Mouse (Mus musculus) liver, embryonic 11.5 days (tissue): ENCODE measurements around the gene Ccdc190. TPM values are rescaled to one million over a fixed set of nuclear protein-coding genes. Genes with fewer than 3 reads are reported as not detected.

ENCODE experiments used
- ATAC-seq: fragments of 200-750 bp; cut with Nextera tagmentation; replicated peaks from 2 replicates; pipeline ENCODE4 v1.8.0; 2017; ENCODE audit warnings: moderate number of reproducible peaks, mild to moderate bottlenecking, moderate TSS enrichment, moderate library complexity; ENCODE audit not compliant: low FRiP score
- DNase-seq: peaks from one replicate; pipeline ENCODE4 v3.0.0-alpha.2; 2017; ENCODE audit warnings: low spot score
- H3K27ac ChIP-seq: fragments of 300-500 bp; sonication (generic); 2 replicates; pipeline ENCODE4 v1.5.1; 2014; ENCODE audit warnings: mild to moderate bottlenecking, low read depth, low read length, control low read depth
- H3K27me3 ChIP-seq: fragments of 300-500 bp; sonication (generic); replicated peaks from 2 replicates; pipeline ENCODE4 v1.6.1; 2014; ENCODE audit warnings: low read length, mixed read lengths; ENCODE audit not compliant: control insufficient read depth, insufficient read depth
- H3K36me3 ChIP-seq: fragments of 300-500 bp; sonication (generic); 2 replicates; pipeline ENCODE4 v1.6.1; 2014; ENCODE audit warnings: mild to moderate bottlenecking, low read length, moderate library complexity, mixed read lengths; ENCODE audit not compliant: control insufficient read depth, insufficient read depth
- H3K4me1 ChIP-seq: fragments of 300-500 bp; sonication (generic); replicated peaks from 2 replicates; pipeline ENCODE4 v1.6.1; 2014; ENCODE audit warnings: low read length, mixed read lengths; ENCODE audit not compliant: control insufficient read depth, insufficient read depth
- H3K4me2 ChIP-seq: fragments of 300-500 bp; sonication (generic); 2 replicates; pipeline ENCODE4 v1.6.1; 2014; ENCODE audit warnings: mild to moderate bottlenecking, control low read depth, moderate library complexity
- H3K4me3 ChIP-seq: fragments of 300-500 bp; sonication (generic); 2 replicates; pipeline ENCODE4 v1.5.1; 2014; ENCODE audit warnings: low read depth, low read length, control low read depth
- H3K9ac ChIP-seq: fragments of 300-500 bp; sonication (generic); 2 replicates; pipeline ENCODE4 v1.6.1; 2014; ENCODE audit warnings: low read depth, low read length, control low read depth
- H3K9me3 ChIP-seq: fragments of 300-500 bp; sonication (generic); 2 replicates; pipeline ENCODE4 v1.6.1; 2016; ENCODE audit warnings: low read length, inconsistent platforms, mixed read lengths; ENCODE audit not compliant: control insufficient read depth
- WGBS: fragments of 180-500 bp; shearing (Covaris S2); extraction: QIAGEN DNeasy Blood & Tissue Kit; methylation state at CpG from one replicate; pipeline ENCODE4 v1.1.7; 2014; 5-methylcytosine and 5-hydroxymethylcytosine counted together
- polyA plus RNA-seq: library from polyadenylated mRNA; unstranded; fragments of >200 nt; fragmentation: Nextera tagmentation; extraction: Ambion mirVana; gene quantifications from 2 replicates; pipeline ENCODE4 v1.2.1, GENCODE M21; 2014

The Ccdc190 gene
- not detected in 2 replicates for polyA plus RNA-seq

DNA sequence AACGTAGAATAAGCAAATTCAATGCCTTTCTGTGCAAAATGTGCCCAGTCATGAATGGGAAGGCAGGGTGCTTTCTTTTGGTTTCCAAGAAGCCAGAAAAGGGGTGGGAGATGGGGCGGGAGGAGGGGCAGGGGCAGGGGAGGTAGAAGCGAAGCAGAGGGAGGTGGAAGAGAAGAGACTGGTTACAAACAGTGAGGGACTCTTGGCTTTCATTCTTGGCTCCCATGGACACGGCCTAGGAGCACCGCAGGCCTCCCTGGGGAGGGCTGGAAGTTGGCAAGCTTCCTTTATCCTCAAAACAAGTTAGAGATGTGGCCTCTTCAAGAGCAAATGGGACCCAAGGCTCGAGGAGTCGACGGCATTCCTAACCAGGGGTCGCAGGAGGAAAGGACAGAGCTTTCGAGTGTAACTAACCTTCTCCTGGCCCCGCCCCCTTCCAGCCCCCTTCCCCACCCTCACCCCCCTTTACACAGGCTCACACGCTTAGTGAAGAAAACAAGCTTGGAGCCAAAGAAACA lies at the start of gene Ccdc190:
TSS of gene Ccdc190 (plus strand) at position 195 of the 518 bp plus-strand sequence.
- DNase-seq (no peak), ATAC-seq (no peak)
- H3K4me1 ChIP-seq: no peaks in the 10 kb centered on the region
- 22% methylated on average over 12 of the region's 12 CpGs for WGBS
- no peak within 1 kb of the TSS; the same call in 1 of the 2 replicates for H3K4me2 ChIP-seq
- no peaks in the 10 kb centered on the region for H3K9me3 ChIP-seq
- no peak within 1 kb of the TSS for H3K4me3 ChIP-seq
- no peaks in the 10 kb centered on the region for H3K27me3 ChIP-seq
- H3K36me3 ChIP-seq: no peaks in the 10 kb centered on the region
- no peak within 1 kb of the TSS for H3K27ac ChIP-seq
- H3K9ac ChIP-seq: no peak within 1 kb of the TSS

- H3K36me3 ChIP-seq: no peaks in the 10 kb centered on the region
- no peak overlapping the region for H3K4me3 ChIP-seq
- no peak for DNase-seq
- no peak overlapping the region for H3K4me2 ChIP-seq
- H3K4me1 ChIP-seq: no peaks in the 10 kb centered on the region
- 82% methylated on average over 4 of the region's 4 CpGs for WGBS
- H3K27me3 ChIP-seq: no peaks in the 10 kb centered on the region
- H3K9ac ChIP-seq: no peak overlapping the region
- H3K9me3 ChIP-seq: no peaks in the 10 kb centered on the region
- H3K27ac ChIP-seq: no peak overlapping the region
- no peak for ATAC-seq
Measured at GRCm38 (mm10) chr1:169879060-169879459, 49.4 kb upstream of the Ccdc190 start.

GRCm38 (mm10) chr1:169880181-169880580 lies 48.3 kb upstream of the Ccdc190 start:
- 84% methylated on average over 5 of the region's 5 CpGs for WGBS
- no peak overlapping the region for H3K4me2 ChIP-seq
- H3K36me3 ChIP-seq: no peaks in the 10 kb centered on the region
- DNase-seq (no peak), ATAC-seq (no peak)
- H3K9ac ChIP-seq: no peak overlapping the region
- no peaks in the 10 kb centered on the region for H3K9me3 ChIP-seq
- H3K27ac ChIP-seq: no peak overlapping the region
- no peak overlapping the region for H3K4me3 ChIP-seq
- H3K4me1 ChIP-seq: no peaks in the 10 kb centered on the region
- no peaks in the 10 kb centered on the region for H3K27me3 ChIP-seq

- Histone ChIP-seq H3K9ac (no peak overlapping the region), H3K27ac (no peak overlapping the region), H3K4me2 (no peak overlapping the region), H3K36me3 (no peaks in the 10 kb centered on the region), H3K27me3 (no peaks in the 10 kb centered on the region), H3K4me3 (no peak overlapping the region), H3K9me3 (no peaks in the 10 kb centered on the region), H3K4me1 (no peaks in the 10 kb centered on the region)
- DNase-seq: no peak
- 71% methylated on average over 5 of the region's 5 CpGs for WGBS
- no peak for ATAC-seq
Measured at GRCm38 (mm10) chr1:169883081-169883565, 45.3 kb upstream of the Ccdc190 start.

GRCm38 (mm10) chr1:169889250-169889649 lies 39.2 kb upstream of the Ccdc190 start:
- H3K9me3 ChIP-seq: no peaks in the 10 kb centered on the region
- H3K27me3 ChIP-seq: no peaks in the 10 kb centered on the region
- H3K9ac ChIP-seq: no peak overlapping the region
- DNase-seq: no peak
- WGBS: 70% methylated on average over 2 of the region's 2 CpGs
- H3K4me2 ChIP-seq: no peak overlapping the region
- no peak overlapping the region for H3K4me3 ChIP-seq
- ATAC-seq: no peak
- no peaks in the 10 kb centered on the region for H3K4me1 ChIP-seq
- H3K27ac ChIP-seq: no peak overlapping the region
- no peaks in the 10 kb centered on the region for H3K36me3 ChIP-seq

DNA sequence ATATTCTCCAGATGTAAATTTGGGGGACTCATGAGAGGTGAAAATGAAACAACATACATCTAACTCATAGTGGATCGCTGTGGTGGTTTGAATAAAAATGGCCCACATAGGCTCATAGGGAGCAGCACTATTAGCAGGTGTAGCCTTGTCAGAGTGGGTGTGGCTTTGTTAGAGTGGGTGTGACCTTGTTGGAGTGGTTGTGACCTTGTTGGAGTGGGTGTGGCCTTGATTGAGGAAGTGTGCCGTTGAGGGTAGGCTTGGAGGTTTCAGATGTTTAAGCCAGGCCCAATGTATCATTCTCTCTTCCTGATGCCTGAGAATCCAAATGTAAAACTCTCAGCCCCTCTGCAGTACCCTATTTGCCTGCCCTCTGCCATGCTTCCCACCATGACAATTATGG lies 34.5 kb upstream of the Ccdc190 start:
- Histone ChIP-seq H3K9ac (no peak overlapping the region), H3K9me3 (no peaks in the 10 kb centered on the region), H3K4me1 (no peaks in the 10 kb centered on the region), H3K27ac (no peak overlapping the region), H3K36me3 (no peaks in the 10 kb centered on the region), H3K4me3 (no peak overlapping the region), H3K4me2 (no peak overlapping the region), H3K27me3 (no peaks in the 10 kb centered on the region)
- no peak for DNase-seq
- ATAC-seq: no peak
- WGBS: 66% methylated on average over 2 of the region's 2 CpGs

DNA sequence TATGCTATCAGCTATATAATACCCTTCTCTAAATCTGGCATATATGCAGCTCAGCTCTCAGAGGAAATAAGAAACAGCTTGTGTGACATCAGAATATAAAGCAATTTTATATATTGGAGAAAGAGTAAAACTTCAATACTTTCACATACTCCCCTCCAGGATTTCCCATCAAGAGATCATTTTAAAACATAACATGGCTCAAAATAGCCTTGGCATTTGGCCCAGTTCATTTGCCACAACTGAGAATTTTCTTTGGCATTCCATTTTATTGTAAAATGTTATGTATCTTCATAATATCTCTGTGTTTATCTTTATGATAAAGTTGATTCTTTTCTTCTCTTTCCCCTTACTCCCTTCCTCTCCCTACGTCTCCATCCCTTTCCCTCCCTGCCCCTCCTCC lies 32.8 kb upstream of the Ccdc190 start:
- no peak overlapping the region for H3K4me2 ChIP-seq
- H3K27me3 ChIP-seq: no peaks in the 10 kb centered on the region
- no peak overlapping the region for H3K9ac ChIP-seq
- no peak for DNase-seq
- no peaks in the 10 kb centered on the region for H3K4me1 ChIP-seq
- no peak overlapping the region for H3K4me3 ChIP-seq
- WGBS: 81% methylated on average over 1 of the region's 1 CpGs
- H3K36me3 ChIP-seq: no peaks in the 10 kb centered on the region
- no peak overlapping the region for H3K27ac ChIP-seq
- ATAC-seq: no peak
- H3K9me3 ChIP-seq: no peaks in the 10 kb centered on the region

GRCm38 (mm10) chr1:169897916-169898315 lies 30.5 kb upstream of the Ccdc190 start:
- DNase-seq (no peak), ATAC-seq (no peak)
- no peaks in the 10 kb centered on the region for H3K27me3 ChIP-seq
- H3K4me3 ChIP-seq: no peak overlapping the region
- H3K36me3 ChIP-seq: no peaks in the 10 kb centered on the region
- no peak overlapping the region for H3K9ac ChIP-seq
- H3K4me1 ChIP-seq: no peaks in the 10 kb centered on the region
- no peaks in the 10 kb centered on the region for H3K9me3 ChIP-seq
- no peak overlapping the region for H3K4me2 ChIP-seq
- WGBS: 42% methylated on average over 1 of the region's 1 CpGs
- no peak overlapping the region for H3K27ac ChIP-seq

- WGBS: 78% methylated on average over 7 of the region's 7 CpGs
- Histone ChIP-seq H3K9ac (no peak overlapping the region), H3K4me2 (no peak overlapping the region), H3K9me3 (no peaks in the 10 kb centered on the region), H3K4me3 (no peak overlapping the region), H3K27me3 (no peaks in the 10 kb centered on the region), H3K4me1 (no peaks in the 10 kb centered on the region), H3K27ac (no peak overlapping the region), H3K36me3 (no peaks in the 10 kb centered on the region)
- DNase-seq (no peak), ATAC-seq (no peak)
Measured at GRCm38 (mm10) chr1:169898607-169899006, 29.8 kb upstream of the Ccdc190 start.
